ENCODE assay signal across 8 mouse cellular contexts in the genomic region with DNA sequence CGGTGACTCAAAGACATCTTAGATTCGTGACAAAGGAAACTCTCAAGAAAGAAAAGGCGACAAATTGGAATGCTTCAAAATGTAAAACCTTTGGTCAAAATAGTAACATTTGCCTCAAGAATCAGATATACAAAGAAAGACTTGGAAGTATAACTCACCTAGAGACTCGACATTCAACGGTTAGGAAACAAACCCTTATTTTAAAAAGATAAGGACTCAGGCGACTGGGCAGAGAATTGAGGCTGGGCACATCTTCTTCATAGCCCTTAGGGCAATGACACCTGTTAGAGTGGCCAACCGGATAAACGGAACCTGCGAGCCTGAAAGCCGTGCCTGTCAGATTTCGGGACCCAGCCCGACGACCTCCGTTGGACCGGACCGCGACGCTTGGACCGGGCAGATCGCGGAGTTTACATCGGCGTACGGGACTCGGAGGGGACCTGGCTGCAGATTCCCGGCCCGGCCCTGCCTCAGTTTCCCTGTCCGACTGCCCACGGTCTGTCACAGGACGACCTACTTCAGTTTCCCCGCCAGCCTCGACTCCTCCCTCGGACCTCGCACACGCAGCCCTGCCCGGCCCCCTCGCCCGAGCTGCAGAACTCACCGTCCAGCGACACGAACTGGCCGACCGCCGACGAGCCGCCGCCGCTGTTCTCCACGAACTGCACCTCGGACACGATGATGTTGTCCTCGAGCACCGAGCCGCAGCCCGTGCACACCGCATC. TPM values are rescaled to one million over a fixed set of nuclear protein-coding genes. Genes with fewer than 3 reads are reported as not detected.
DNase-seq lines count a peak whose midpoint lies in the region; ATAC-seq and TF ChIP-seq lines count a peak whose summit lies in the region.

No protein-coding gene starts in this region.

- no peak for TF ChIP-seq CTCF in G1E (IDR thresholded peaks at IDR 0.05; ENCODE audit: low read depth, low read length)
- TF ChIP-seq CTCF in olfactory bulb, adult 2 months (IDR thresholded peaks at IDR 0.05; ENCODE audit: insufficient read depth, low read depth, low read length), result no peak

- 2% methylated on average over 55 of the region's 56 CpGs for WGBS in kidney, embryonic 14.5 days
- WGBS in limb, embryonic 14.5 days, result 2% methylated on average over 52 of the region's 56 CpGs
- WGBS in olfactory bulb, adult 2 months, result under 1% methylated on average over 56 of the region's 56 CpGs

- ATAC-seq in kidney, embryonic 14.5 days (ENCODE audit: low FRiP score, low TSS enrichment), result 0 out of 2 replicates have a peak, but pooled peaks have one; percentile 6
- no peak for ATAC-seq in G1E (ENCODE audit: extremely low read depth, insufficient number of reproducible peaks, low FRiP score, poor library complexity, severe bottlenecking)
- ATAC-seq in erythroid progenitor cell, adult 5-6 weeks (replicated peaks; ENCODE audit: low FRiP score, poor library complexity, severe bottlenecking), result 0 out of 2 replicates have a peak, but pooled peaks have one; percentile 9
- ATAC-seq in limb, embryonic 14.5 days (ENCODE audit: low FRiP score, low read depth), result no peak

- no peak for TF ChIP-seq POLR2A in limb, embryonic 14.5 days (IDR thresholded peaks at IDR 0.05; ENCODE audit: borderline replicate concordance, extremely low read depth, insufficient read depth, insufficient read length)
- TF ChIP-seq POLR2A in olfactory bulb, adult 2 months (IDR thresholded peaks at IDR 0.05; ENCODE audit: insufficient read depth, low read depth, low read length), result no peak

- no peaks in the 10 kb centered on the region for H3K27me3 ChIP-seq in kidney, embryonic 14.5 days (ENCODE audit: control insufficient read depth, insufficient read depth, low read length)
- H3K27me3 ChIP-seq in G1E (ENCODE audit: insufficient read depth, low read length), result peaks cover 9% of the 10 kb centered on the region
- H3K27me3 ChIP-seq in limb, embryonic 14.5 days (ENCODE audit: control insufficient read depth, insufficient read depth, low read length), result no peaks in the 10 kb centered on the region

- H3K9me3 ChIP-seq in kidney, embryonic 14.5 days (ENCODE audit: control insufficient read depth, low read length), result no peaks in the 10 kb centered on the region
- H3K9me3 ChIP-seq in G1E (replicated peaks), result peaks cover 14% of the 10 kb centered on the region
- H3K9me3 ChIP-seq in limb, embryonic 14.5 days (ENCODE audit: control insufficient read depth, low read length), result no peaks in the 10 kb centered on the region

- peak overlapping the region; percentile 96 for H3K9ac ChIP-seq in kidney, embryonic 14.5 days (ENCODE audit: low read depth, low read length)
- H3K9ac ChIP-seq in limb, embryonic 14.5 days (ENCODE audit: low read depth, low read length, severe bottlenecking), result peak overlapping the region; percentile 95

- H3K27ac ChIP-seq in kidney, embryonic 14.5 days (ENCODE audit: low read depth, low read length), result peak overlapping the region; percentile 89
- peak overlapping the region; percentile 95 for H3K27ac ChIP-seq in limb, embryonic 14.5 days (replicated peaks; ENCODE audit: low read depth, low read length)
- H3K27ac ChIP-seq in olfactory bulb, adult 2 months (ENCODE audit: insufficient read depth, low read depth, low read length), result peak overlapping the region; percentile 77

- DNase-seq in kidney, adult 8-10 months, result no peak
- DNase-seq in G1E (ENCODE audit: low spot score), result no peak
- no peak for DNase-seq in limb, embryonic 14.5 days (ENCODE audit: low spot score)
- DNase-seq in B cell, adult 2 months, result no peak
- no peak for DNase-seq in kidney, postnatal 25 days

- H3K36me3 ChIP-seq in kidney, embryonic 14.5 days (ENCODE audit: control insufficient read depth, insufficient read depth, low read length), result peaks cover 3% of the 10 kb centered on the region; the same call in 1 of the 2 replicates
- peaks cover 36% of the 10 kb centered on the region for H3K36me3 ChIP-seq in G1E (replicated peaks)
- 0 out of 2 replicates have a peak, but pooled peaks cover 7% of the 10 kb centered on the region for H3K36me3 ChIP-seq in limb, embryonic 14.5 days (ENCODE audit: control insufficient read depth, insufficient read depth, low read length)

- peak overlapping the region; percentile 63 for H3K4me2 ChIP-seq in kidney, embryonic 14.5 days (replicated peaks; ENCODE audit: low read depth, low read length)
- peak overlapping the region; percentile 54 for H3K4me2 ChIP-seq in limb, embryonic 14.5 days (replicated peaks; ENCODE audit: low read depth, low read length, severe bottlenecking)

- peak overlapping the region; percentile 80 for H3K4me3 ChIP-seq in kidney, embryonic 14.5 days (ENCODE audit: low read length)
- peak overlapping the region; percentile 84 for H3K4me3 ChIP-seq in G1E (ENCODE audit: low read depth, low read length)
- H3K4me3 ChIP-seq in limb, embryonic 14.5 days (replicated peaks; ENCODE audit: low read length), result peak overlapping the region; percentile 99
- peak overlapping the region; percentile 85 for H3K4me3 ChIP-seq in olfactory bulb, adult 2 months (ENCODE audit: insufficient read depth, low read depth, low read length)

- H3K4me1 ChIP-seq in kidney, embryonic 14.5 days (ENCODE audit: control insufficient read depth, insufficient read depth, low read length), result peaks cover 15% of the 10 kb centered on the region
- H3K4me1 ChIP-seq in G1E (ENCODE audit: insufficient read depth, low read depth, low read length), result peaks cover 47% of the 10 kb centered on the region
- H3K4me1 ChIP-seq in limb, embryonic 14.5 days (ENCODE audit: control insufficient read depth, insufficient read depth, low read length), result peaks cover 17% of the 10 kb centered on the region
- H3K4me1 ChIP-seq in olfactory bulb, adult 2 months (ENCODE audit: control insufficient read depth, insufficient read depth, low read length), result peaks cover 5% of the 10 kb centered on the region

RNA-seq across cellular contexts. Expression of a gene that starts 0.8 kb away (rescaled TPM):
- polyA plus RNA-seq in kidney, embryonic 14.5 days (2014; fragmentation: Nextera tagmentation; extraction: Ambion mirVana), result 38.2 and 75.6 TPM in 2 replicates
- total RNA-seq in G1E (2014; fragmentation: Nextera tagmentation) (63.4 and 95.9 TPM in 2 replicates), G1E (2017) (76.4 and 77.1 TPM in 2 replicates)
- polyA plus RNA-seq in G1E (2012), result 44.0 and 46.8 TPM in 2 replicates
- 55.1 and 57.4 TPM in 2 replicates for total RNA-seq in erythroid progenitor cell, adult 5-6 weeks (2015; ENCODE audit: low replicate concordance)
- total RNA-seq in erythroid progenitor cell, adult 5-6 weeks (2017; ENCODE audit: low replicate concordance), result 172 and 200 TPM in 2 replicates
- polyA plus RNA-seq in limb, embryonic 14.5 days (2012; rRNA removed), result 82.5 and 97.4 TPM in 2 replicates
- polyA plus RNA-seq in limb, embryonic 14.5 days (2014; fragmentation: Nextera tagmentation; extraction: Ambion mirVana), result 60.9 and 66.2 TPM in 2 replicates
- not detected in 2 replicates for polyA plus RNA-seq in olfactory bulb, adult 2 months (2012; ENCODE audit: insufficient read depth, insufficient read length, low replicate concordance, missing spikeins)

RNA-seq across cellular contexts. Expression of a gene that starts 14.6 kb away (rescaled TPM):
- polyA plus RNA-seq in kidney, embryonic 14.5 days (2014; fragmentation: Nextera tagmentation; extraction: Ambion mirVana), result 12.6 and 14.6 TPM in 2 replicates
- total RNA-seq in G1E (2014; fragmentation: Nextera tagmentation) (45.0 and 47.0 TPM in 2 replicates), G1E (2017) (17.0 and 18.3 TPM in 2 replicates)
- polyA plus RNA-seq in G1E (2012), result 19.9 and 21.1 TPM in 2 replicates
- 68.3 and 88.3 TPM in 2 replicates for total RNA-seq in erythroid progenitor cell, adult 5-6 weeks (2015; ENCODE audit: low replicate concordance)
- total RNA-seq in erythroid progenitor cell, adult 5-6 weeks (2017; ENCODE audit: low replicate concordance), result 44.9 and 45.7 TPM in 2 replicates
- 55.0 and 62.3 TPM in 2 replicates for polyA plus RNA-seq in limb, embryonic 14.5 days (2012; rRNA removed)
- 16.3 and 16.5 TPM in 2 replicates for polyA plus RNA-seq in limb, embryonic 14.5 days (2014; fragmentation: Nextera tagmentation; extraction: Ambion mirVana)
- polyA plus RNA-seq in olfactory bulb, adult 2 months (2012; ENCODE audit: insufficient read depth, insufficient read length, low replicate concordance, missing spikeins), result not detected in 2 replicates

RNA-seq across cellular contexts. Expression of a gene that starts 23.4 kb away (rescaled TPM):
- polyA plus RNA-seq in kidney, embryonic 14.5 days (2014; fragmentation: Nextera tagmentation; extraction: Ambion mirVana), result 22.3 and 23.1 TPM in 2 replicates
- total RNA-seq in G1E (2014; fragmentation: Nextera tagmentation) (9.0 and 15.9 TPM in 2 replicates), G1E (2017) (10.2 and 11.1 TPM in 2 replicates)
- polyA plus RNA-seq in G1E (2012), result 68.3 and 101 TPM in 2 replicates
- 0.84 and 3.2 TPM in 2 replicates for total RNA-seq in erythroid progenitor cell, adult 5-6 weeks (2015; ENCODE audit: low replicate concordance)
- total RNA-seq in erythroid progenitor cell, adult 5-6 weeks (2017; ENCODE audit: low replicate concordance), result 0.68 and 1.0 TPM in 2 replicates
- 31.0 and 52.7 TPM in 2 replicates for polyA plus RNA-seq in limb, embryonic 14.5 days (2012; rRNA removed)
- polyA plus RNA-seq in limb, embryonic 14.5 days (2014; fragmentation: Nextera tagmentation; extraction: Ambion mirVana), result 27.3 and 27.4 TPM in 2 replicates
- polyA plus RNA-seq in olfactory bulb, adult 2 months (2012; ENCODE audit: insufficient read depth, insufficient read length, low replicate concordance, missing spikeins), result not detected in 2 replicates

RNA-seq across cellular contexts. Expression of a gene that starts 57.8 kb away (rescaled TPM):
- polyA plus RNA-seq in kidney, embryonic 14.5 days (2014; fragmentation: Nextera tagmentation; extraction: Ambion mirVana), result 101 and 102 TPM in 2 replicates
- total RNA-seq in G1E (2014; fragmentation: Nextera tagmentation) (6.2 and 9.2 TPM in 2 replicates), G1E (2017) (22.2 and 28.1 TPM in 2 replicates)
- polyA plus RNA-seq in G1E (2012), result 13.3 and 13.7 TPM in 2 replicates
- total RNA-seq in erythroid progenitor cell, adult 5-6 weeks (2015; ENCODE audit: low replicate concordance), result 12.3 TPM in 1 of 2 replicates, not detected in the other
- 2.5 and 3.3 TPM in 2 replicates for total RNA-seq in erythroid progenitor cell, adult 5-6 weeks (2017; ENCODE audit: low replicate concordance)
- 50.4 and 54.4 TPM in 2 replicates for polyA plus RNA-seq in limb, embryonic 14.5 days (2012; rRNA removed)
- polyA plus RNA-seq in limb, embryonic 14.5 days (2014; fragmentation: Nextera tagmentation; extraction: Ambion mirVana), result 78.4 and 96.0 TPM in 2 replicates
- not detected in 2 replicates for polyA plus RNA-seq in olfactory bulb, adult 2 months (2012; ENCODE audit: insufficient read depth, insufficient read length, low replicate concordance, missing spikeins)

Comparison
In these comparisons a context has a peak if more than half of its experiments do, and no peak if none do; other contexts are left out.
1. ATAC-seq: peak in kidney, embryonic 14.5 days (single experiment) and erythroid progenitor cell, adult 5-6 weeks (single experiment); none in G1E (single experiment) and limb, embryonic 14.5 days (single experiment).
2. RNA of a gene that starts 0.8 kb away (polyA plus RNA-seq): 60.9 to 97.4 TPM in limb, embryonic 14.5 days, 38.2 to 75.6 TPM in kidney, embryonic 14.5 days and 44.0 to 46.8 TPM in G1E; not detected in olfactory bulb, adult 2 months; every median in the first group is over 10 times any median in the second.
3. RNA of a gene that starts 23.4 kb away (polyA plus RNA-seq): 68.3 to 101 TPM in G1E, 27.3 to 52.7 TPM in limb, embryonic 14.5 days and 22.3 to 23.1 TPM in kidney, embryonic 14.5 days; not detected in olfactory bulb, adult 2 months; every median in the first group is over 10 times any median in the second.
4. Peak in every context shown above with its lines, with median percentiles within 50 percentile points of each other: H3K27ac ChIP-seq and H3K4me3 ChIP-seq.